Mouse (Mus musculus) spleen, adult 2 months (tissue): ENCODE results near the gene Nlrp10.

ENCODE experiments used
- CTCF ChIP-seq: fragments of 200-500 bp; IDR thresholded peaks from 2 replicates; pipeline ENCODE4 v1.5.1; 2011; ENCODE audit warnings: mild to moderate bottlenecking, inconsistent platforms; ENCODE audit not compliant: insufficient read depth, insufficient read length, insufficient replicate concordance; ENCODE audit errors: extremely low read depth
- POLR2A ChIP-seq: fragments of 200-500 bp; IDR thresholded peaks from 2 replicates; pipeline ENCODE4 v1.6.1; 2011; ENCODE audit warnings: low read depth, low read length, inconsistent platforms

- TF ChIP-seq CTCF (peak; percentile 38; the same call in 1 of the 2 replicates), POLR2A (no peak)
These were observed 14.0 kb upstream of the Nlrp10 start for GRCm38 (mm10) chr7:108944002-108944401.
